Mouse (Mus musculus) urinary bladder, postnatal 10 days (tissue): ENCODE data around the gene Hexim2.

Experiments
- DNase-seq: peaks from one replicate; pipeline ENCODE4 v3.0.0; 2022; ENCODE audit warnings: low spot score

The Hexim2 gene

DNA sequence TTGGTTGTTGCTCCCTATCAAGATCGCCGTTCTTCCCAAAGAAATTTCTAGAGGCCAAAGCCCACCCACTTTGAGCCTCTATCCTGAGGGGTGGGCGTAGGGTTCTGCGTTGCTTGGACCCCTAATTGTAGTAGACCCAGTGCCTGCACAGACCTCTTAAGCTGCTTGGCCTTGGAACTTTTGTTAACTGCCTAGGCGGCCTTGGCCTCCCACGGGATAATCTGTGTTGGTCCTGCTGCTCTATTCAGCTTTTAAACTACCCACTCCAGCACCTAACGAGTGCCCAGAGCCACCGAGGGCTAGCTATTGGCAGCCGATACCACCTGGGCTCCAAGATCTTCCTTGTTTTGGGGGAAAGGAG, 19.7 kb upstream of the Hexim2 start:
- no peak for DNase-seq

DNA sequence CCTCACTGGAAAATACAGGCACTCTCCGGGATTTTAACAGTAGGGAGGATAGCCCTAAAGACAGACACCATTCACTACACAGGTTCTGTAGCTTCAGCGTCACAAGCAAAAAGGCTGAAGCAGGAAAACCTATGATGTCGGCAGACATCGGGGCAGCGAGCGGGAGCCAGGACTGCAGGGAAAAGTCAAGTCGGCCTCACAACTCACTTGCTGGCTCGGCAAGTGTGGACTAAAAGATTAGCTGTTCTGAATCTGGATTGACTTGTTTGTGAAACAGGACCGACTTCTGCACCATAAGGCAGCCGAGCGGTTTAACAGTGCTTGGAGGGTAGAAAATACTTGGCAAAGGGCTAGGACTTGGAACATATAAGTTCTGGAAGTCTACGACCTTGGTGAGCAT, 19.2 kb upstream of the Hexim2 start:
- no peak for DNase-seq

DNA sequence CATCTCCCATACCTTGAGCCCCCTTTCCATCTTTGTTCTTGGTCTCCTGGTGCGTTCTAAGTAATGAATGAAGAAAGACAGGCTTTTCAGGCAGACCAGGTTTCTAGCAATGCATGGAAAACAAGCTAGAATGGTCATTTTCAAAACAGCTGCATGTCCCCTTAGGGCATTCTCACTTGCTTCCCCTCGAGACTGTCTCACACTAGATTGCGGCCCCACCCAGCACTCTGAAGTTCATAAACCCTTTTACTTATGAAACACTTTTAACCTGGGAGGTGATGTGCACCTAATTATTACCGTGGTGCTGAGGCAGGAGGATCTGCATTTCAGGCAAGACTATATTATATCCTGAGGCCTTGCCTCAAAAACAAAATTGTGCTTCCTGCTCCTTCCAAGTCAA, 18.5 kb upstream of the Hexim2 start:
- DNase-seq: no peak

DNA sequence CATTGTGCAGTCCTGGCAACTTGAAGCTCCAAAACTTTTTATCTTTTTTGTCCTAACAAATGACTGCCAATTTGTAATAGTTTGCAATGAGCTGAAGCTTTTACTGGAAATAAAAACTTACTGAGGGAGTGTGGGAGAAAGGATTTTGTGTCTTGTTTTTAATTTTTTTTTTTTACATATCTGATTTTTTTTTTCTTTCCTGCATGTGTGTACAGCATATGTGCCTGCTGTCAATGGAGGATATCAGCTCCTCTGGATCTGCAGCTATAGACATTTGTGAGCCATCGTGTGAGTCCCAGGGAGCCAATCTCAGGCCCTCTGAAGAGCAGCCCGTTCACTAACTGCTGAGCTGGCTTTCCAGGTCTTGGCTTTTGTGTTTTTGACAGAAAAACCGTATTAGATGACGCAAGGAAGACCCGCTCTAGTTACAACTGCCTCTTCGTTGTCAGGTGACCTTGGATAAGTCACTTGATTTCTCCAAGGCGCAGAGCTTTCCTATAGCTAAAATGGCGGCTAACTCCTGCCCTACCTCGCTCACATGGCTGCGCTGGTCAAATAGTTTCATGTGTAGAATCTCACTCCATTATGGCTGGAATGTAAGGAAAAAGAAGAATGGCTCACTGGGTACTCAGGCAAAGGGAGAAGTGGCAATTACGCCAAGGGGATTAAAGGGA, 17.8 kb upstream of the Hexim2 start:
- no peak for DNase-seq

DNA sequence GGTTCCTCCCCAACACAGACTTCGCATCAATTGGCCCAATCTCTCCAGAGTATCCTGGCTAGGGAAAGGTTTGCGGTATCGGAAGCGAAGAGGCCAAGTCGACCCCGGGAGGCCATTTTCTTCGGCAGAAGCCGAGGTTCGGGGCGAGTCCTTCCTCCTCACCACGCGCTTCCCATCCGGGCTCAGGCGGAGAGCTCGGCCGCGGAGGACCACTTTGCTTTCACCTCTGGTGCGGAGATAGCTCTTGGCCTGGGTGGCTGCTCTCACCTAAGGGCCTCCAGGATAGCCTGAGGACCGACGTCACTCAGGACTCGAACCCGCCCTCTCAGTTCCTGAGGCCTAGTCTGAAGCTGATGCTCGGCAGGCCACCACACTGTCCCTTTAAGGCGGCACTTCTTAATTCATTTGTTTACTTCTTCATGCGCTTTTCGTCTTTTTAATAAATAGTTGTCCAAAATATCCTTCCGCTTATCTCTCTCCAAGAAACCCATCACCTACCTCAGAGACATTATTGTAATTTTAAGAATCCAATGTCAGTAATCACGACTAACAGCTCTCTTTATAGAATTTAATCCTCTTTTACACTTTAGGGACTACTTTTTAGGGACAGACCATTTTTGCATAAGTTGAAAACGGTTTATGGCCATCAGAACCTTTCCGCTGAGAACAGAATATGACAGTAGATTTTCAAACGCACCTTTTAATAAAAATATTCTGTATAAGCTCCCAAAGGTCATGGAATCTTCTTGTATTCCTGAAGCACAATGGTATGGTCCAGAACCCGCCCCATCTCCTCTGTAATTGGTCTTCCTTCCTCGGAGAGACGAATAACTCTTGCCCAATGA, 16.8 kb upstream of the Hexim2 start:
- DNase-seq: no peak

DNA sequence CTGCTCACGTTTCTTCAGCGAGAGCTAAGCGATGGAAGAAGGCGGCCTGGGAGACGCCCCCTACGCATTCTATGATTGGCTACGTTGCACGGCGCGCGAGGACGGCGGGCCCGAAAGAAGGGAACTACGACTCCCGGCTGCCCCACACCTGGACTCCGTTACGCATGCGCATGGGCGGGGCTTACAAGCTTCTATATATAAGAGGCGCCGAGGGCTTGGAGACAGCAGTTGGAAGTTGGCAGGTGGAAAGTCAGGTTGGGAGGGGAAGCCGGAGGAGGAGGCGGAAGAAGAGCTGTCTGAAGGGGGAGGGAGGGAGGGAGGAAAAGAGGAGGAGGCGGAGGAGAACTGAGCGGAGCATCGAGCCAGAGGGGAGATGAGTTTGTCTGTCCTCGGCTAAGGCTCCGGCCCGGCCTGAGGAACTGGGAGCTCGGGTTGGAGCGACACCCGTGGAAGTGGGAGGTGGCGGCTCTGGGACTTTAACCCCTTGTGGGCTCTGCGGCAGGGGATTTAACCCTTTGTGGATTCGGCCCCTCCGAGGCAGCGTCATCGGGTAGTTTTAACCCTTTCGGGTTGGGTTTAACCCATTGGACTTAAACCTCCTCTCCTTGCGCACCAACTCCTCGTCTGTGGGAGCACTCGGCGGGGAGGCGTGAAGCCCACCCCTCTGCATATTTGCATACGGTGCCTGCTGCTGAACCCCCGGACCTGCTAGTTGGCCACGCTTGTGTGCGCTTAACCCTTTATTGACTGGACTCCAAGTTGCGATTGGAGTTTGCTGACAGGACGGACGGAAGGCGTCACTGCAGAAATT, 16.0 kb upstream of the Hexim2 start, which contains the start of gene Hexim1:
Gene Hexim1 (plus strand): TSS at position 224 of the 811 bp plus-strand sequence.
- peak; percentile 99 for DNase-seq

DNA sequence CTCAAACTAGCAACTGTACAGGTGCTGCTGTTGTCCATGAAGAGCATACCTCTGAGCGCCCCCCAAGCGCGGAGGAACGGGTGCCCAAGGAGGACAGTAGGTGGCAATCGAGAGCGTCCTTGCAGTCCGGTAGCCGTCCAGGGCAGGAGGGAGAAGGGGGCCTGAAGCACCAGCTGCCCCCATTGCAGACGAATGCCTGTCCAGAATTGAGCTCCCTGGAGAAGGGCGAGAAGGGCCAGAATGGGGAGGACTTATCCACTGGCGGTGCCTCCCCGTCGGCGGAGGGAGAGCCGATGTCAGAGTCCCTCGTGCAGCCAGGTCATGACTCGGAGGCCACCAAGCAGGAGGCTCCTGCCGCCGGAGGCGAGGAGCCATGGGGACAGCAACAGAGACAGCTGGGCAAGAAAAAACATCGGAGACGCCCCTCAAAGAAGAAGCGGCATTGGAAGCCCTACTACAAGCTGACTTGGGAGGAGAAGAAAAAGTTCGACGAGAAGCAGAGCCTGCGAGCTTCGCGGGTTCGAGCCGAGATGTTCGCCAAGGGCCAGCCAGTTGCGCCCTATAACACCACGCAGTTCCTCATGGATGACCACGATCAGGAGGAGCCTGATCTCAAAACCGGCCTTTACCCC, 15.2 kb upstream of the Hexim2 start:
- no peak for DNase-seq

DNA sequence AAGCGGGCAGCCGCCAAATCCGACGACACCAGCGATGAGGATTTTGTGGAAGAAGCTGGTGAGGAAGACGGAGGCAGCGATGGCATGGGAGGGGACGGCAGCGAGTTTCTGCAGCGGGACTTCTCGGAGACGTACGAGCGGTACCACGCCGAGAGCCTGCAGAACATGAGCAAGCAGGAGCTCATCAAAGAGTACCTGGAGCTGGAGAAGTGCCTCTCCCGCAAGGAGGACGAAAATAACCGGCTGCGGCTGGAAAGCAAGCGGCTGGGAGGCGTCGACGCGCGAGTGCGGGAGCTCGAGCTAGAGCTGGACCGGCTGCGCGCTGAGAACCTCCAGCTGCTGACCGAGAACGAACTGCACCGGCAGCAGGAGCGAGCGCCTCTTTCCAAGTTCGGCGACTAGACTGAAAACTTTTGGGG, 14.6 kb upstream of the Hexim2 start:
- DNase-seq: no peak

DNA sequence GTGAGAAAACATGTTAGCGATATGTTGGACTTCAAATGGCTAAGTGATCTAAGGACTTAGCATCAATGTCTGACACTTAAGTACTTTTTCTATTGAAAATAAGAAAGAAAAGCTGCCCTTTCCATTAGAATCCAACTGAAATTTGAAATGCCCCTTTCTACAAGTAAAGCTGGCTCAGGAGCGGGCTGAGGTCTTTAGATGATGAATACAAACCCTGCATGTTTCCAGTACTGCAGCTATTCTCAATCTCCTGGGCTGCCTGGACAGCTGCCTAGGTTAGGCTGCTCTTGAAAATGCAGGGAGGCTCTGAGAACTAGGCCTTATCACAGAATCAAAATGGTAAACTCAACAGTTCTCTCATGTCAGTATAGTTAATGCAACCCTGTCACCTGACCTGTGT, 13.4 kb upstream of the Hexim2 start:
- no peak for DNase-seq

DNA sequence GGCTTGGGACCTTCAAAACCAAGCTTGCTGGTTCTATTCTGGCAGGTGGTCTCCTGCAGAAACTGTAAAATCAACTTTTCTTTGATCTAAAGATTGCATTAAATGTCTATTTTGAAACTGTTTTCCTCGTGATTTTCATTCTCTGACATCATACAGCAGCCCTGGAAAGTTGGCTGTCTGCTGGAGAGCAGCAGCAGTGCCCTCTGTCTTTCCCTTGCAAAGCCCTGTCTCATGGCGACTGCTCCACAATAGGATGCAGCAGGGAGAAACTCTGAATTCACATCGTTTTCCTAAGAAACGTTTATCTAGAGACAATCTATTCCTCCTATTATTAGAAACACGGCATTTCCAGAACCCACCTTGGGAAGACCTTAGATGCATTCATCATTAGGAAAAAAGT, 12.6 kb upstream of the Hexim2 start:
- no peak for DNase-seq

DNA sequence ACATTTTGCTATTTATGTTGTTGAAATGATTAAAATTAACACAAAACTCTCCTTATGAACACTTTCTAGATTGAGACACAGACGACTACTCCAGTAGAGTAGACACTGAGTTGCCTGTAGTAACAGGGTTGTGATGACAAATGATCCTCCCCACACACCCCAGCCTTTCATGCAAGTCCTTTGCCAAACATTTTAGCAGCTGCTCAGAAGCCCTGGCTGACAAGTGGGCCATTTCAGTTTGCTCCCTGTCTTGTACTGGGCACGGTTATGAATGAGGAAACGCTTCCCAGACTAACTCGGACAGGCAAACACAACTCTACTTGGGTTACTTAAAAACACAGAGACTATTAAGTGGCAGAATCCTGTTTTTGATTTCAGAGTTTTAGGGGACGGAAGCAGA, 11.9 kb upstream of the Hexim2 start:
- DNase-seq: no peak

DNA sequence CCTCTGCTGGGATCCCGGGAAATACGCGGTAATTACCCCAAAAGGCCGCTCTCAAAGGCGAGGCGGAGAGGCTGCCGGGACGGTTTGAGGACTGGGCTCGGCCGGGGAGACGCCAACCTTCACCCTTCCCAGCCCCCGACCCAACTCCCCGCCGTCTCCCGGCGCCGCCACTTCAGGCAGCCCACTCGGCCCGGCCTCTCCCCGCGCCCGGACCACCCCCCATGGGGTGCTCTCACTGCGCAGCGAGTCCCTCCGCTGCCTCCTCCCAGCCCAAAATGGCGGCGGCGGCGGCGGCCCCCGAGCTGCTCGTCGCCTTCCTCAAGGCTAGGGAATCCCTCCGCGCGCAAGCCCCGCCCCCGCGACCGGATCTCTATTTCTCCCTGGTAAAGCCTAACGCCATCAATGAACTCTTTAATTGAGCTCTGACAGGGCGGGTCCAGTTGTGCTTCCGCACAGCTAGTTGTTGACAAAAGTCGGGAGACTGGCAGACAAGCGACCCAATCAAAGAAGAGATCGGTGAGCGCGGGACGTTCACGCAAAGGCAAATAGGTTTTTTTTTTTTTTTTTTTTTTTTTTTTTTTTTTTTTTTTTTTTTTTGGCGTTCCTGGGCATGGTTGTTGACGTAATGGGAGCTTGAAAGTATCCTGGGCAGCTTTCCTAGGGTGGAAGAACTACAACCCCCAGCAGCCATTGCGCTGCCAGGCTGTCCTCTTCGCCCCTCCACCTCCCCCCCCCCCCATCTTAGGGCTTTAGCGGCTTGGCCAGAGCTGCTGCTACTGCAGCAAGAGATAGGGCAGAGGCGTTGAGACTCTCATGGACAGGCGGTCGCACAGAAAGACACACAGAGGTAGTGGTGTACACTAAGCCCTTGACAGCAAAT, 587 bp downstream of the Hexim2 start:
- DNase-seq: peak; percentile 100

DNA sequence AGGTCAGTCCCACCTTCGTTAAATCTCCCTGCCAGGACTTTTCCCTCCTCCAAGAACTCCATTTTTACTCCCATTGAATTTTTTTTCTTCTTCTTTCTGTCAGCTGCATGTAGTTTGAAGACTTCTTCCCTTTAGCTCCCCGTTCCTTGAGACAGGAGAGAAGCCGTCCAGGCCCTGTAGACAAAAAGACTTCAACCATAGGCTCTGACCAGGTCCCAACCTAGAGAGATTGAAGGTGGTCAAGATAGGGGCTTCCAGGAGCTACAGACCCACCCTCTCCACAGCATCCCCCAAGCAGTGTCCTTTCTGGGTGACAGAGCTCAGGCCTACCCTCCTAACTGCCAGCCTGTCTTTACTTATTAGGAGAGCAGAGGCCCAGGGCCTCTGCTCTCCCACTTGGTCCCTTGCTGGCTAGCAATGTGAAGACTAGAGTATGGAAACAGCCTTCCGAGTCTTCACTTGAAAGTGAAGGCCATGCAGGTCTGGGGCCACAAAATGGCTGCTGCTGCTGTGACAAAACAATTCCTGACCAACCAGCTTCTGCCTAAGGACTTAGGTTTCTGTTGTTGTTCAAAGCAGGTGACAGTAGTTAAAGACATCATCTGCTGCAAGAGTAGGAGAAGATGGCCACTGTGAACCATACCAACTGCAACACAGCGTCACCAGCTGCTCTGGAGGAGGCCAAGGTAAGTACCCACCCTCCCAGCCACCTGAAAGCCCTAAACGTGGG, 1.4 kb downstream of the Hexim2 start:
- DNase-seq: no peak

DNA sequence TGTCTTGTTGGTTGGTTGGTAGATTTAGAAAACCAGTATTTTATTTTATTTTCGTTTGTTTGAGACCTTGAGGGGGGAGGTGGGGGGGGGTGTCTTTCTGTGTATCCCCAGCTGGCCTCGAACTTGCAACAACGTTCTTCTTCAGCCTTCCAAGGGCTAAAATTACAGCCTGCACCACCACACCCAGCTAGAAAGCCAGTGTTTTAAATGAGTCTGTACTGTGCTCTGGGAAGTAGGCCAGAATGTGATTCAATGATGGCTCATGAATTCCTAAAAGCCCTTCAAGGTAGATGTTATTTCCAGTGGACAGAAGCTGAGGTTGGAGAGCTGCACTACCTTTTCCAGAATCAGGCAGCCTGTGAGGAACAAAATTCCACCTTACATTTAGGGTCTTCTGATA, 2.0 kb downstream of the Hexim2 start:
- no peak for DNase-seq

DNA sequence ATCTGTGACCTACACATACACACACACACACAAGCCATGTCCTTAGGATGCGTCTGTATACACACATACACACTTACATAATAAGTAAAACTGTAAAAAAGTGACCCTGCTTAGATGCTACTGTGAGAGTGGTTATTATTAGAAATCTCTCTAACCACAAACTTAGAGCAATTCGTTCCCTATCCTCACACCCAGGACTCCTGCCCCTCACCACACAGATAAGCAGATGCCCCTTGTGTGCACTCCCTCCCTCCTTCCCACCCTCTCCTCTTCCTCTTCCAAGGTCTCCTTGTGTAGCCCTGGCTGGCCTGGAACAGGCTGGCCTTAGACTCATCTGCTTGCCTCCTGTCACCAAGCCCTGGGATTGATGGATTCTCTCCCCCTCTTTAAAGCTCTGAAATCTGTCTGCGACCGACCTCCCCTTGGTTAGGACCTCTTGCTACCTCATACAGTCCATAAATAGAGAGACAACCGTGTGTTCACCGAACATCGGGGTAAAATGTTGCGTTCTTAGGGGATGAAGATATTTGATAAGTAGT, 3.9 kb downstream of the Hexim2 start:
- DNase-seq: no peak

DNA sequence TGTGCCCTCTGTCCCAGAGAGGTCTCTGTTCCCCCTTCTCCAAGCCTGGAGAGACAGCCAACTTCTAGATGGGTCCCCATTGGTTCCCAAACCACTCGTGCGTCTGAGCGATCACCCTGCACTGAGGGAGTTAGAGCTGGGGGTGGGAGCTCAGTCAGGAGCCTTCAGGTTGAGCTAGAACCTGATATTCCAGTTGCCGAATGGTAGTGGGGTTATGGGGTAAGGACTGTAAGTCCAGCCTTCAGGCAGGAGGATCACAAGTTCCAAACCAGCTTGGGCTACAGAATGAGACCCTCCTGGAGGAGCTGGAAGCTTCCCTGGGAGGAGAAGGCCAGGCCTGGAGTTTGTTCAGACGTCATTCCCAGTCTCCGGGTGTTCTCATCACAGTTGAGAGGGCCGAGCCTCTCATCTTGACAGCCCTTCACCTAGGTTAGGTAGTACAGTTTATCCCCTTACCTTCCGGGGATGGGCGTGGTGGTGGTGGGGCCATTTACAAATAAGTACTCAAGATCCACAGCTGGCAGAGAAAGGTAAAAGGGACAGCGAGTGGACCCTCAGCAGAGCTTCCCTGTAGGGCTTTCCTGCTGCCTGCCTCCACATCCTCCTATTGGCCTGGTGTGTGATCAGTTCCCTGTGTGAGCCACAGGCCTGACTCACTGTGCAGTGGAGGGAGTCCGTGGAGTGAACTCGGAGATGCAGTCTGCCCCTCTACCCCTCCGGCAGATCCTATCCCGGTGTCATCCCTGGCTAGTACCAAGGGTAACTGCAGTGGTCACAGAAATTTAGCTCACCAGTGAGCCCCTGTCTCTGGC, 7.9 kb downstream of the Hexim2 start:
- DNase-seq: no peak

DNA sequence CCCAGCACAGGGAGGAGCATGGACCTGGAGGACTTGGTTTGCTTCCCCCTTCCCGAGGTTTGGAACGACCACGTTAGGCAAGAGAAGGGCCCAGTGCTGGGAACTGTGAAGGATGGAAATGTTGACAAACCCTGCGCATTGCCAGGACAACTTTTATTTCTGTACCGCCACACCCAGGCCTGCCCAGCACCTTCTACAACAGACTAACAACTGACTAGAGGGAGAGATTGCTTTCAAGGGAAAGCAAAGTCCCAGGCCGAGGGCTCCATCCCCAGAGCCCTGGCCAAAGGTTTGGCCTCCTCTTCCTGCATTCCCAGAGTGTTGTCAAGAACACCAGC, 8.5 kb downstream of the Hexim2 start:
- no peak for DNase-seq

DNA sequence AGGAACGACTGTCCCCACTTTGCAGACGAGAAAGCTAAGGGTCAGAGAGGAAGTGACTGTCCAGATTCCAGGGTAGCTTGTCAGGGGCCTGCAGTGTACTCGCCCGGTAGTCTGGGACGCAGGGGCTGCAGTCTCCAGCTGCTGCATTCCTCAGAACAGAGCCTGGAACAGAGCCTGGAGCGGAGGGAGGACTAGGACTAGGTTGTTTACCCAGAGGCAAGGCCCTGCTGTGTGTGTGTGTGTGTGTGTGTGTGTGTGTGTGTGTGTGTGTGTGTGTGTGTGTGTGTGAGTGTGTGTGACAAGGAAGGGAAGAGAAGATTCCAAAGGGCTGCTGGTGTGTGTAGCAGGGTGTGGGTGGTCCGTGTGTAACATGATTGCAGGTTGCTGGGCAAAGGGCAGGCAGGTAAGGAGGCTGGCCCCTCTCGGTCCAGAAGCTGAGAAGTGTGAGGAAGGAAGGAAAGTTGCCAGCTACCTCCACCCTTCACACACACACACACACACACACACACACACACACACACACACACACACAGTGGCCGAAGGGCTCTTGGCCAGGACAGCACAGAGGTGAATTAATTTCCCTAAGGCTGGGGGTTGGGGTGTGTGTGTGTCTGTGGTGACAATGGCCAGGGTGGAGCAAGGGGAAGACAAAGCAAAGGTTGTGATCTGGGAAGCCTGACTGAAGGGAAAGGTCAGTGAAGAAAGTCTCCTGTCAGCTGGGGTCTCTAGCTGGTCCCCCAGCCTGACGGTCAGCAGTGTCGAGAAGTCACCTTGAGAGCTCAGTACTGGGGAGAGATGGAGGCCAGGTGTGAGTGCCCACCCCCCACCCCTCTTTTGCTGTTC, 9.1 kb downstream of the Hexim2 start:
- no peak for DNase-seq

DNA sequence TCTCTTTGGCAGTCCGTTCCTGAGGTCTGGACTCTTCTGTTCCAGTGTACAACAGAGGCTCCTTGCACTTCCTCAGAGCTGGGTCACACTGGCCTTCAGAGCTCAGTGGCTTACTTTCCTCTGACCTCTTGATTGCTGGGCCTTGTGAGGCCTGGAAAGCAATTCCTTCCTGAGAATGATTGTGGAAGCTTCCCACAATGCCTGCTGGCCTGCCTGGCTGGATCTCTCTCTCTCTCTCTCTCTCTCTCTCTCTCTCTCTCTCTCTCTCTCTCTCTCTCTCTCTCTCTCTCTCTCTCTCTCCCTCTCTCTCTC, 9.7 kb downstream of the Hexim2 start:
- DNase-seq: no peak
